Mouse (Mus musculus) lung, postnatal 10 days (tissue): Measurements from ENCODE around the gene Hmcn1.

Experiments used
- DNase-seq: peaks from one replicate; pipeline ENCODE4 v3.0.0; 2021

The Hmcn1 gene

DNA sequence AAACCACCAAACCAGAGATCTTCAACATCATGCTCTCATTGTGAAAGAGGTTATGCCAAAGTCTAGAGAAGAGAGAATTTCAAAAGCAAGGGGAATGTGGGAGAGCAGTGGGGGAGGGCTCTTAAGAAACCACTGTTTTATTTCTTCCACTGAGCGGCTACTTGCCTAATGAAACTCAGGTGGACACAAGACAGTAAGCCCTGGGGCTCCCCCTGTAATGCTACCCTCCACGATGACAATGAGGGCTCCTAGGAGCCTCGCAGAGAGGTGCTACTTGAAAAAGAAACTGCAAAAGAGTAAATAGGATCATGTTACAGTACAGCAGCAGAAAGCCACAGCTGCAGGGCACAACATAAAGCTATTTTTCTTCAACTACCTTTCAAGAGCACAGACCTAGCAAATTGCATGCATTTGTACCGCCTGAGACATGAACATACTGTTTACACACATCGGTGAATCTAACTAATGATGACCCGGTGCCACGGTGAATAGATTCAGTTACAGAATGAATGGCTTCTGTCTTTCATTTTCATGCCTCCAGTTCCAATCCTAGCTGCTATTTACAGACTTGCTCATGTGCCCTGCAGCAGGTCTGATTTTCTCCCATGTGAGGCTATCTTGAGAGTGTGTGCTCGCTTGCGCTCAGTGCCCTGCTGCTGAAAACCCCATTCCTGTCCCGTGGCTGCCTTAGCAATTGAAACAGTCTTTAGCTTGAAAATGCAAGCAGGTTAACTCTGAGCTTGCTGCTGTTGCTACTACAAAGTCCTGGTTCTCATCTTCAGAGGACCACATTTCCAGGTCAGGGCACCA, 1.3 kb downstream of the Hmcn1 start:
- DNase-seq = peak; percentile 14

DNA sequence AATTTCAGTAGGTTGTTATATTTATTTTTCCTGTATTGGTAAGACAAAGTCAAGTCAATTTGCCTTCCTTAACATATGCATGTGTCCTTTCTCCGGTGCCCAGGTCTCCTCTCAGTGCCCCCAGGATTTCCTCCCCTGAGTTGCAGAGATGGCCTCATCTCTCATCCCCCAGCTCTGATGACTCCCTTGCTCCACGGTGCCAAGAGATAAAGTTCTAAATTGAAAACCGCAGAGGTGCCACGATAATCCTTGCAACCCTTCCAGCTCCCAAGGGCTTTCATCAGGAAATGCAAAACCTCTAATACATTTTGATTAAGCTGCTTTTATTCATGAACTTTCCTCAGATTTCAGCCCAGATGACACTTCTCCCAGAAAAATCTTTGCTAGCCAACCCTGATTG, 8.3 kb downstream of the Hmcn1 start:
- DNase-seq = no peak

DNA sequence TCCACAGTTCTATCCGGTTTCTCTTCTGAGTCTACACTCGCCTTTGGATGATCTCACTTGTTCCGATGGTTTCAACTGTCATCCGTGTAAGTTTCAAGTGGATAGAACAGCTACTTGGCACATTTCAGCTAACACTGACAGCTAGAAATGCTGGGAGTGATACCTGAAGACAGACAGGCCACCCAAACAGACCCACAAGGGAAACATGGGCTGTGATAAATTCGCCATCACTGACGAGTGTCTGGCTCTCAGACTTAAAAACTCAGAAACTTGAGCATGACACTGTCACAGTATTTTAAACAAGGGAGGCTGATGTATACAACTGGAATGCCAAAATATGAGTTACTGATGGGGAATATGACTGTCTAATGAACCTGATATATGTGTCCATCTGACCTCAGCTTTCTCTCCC, 9.1 kb downstream of the Hmcn1 start:
- peak; percentile 49 for DNase-seq

DNA sequence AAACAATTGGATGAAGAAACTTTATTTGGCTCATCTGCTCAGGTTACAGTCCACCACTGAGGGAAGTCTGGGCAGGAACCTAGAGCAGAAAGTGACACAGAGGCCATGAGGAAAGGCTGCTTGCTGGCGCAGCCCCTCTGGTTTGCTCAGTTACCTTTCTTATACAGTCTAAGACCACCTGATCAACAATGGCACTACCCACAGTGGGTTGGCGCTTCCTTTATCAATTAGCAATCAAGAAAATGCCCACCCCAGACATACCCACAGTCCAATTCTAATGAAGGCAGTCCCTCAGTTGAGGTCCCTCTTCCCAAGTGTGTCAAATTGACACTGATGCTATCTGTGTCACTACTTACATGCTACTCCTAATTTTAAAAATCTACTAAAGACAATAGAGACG, 14.6 kb downstream of the Hmcn1 start:
- no peak for DNase-seq

DNA sequence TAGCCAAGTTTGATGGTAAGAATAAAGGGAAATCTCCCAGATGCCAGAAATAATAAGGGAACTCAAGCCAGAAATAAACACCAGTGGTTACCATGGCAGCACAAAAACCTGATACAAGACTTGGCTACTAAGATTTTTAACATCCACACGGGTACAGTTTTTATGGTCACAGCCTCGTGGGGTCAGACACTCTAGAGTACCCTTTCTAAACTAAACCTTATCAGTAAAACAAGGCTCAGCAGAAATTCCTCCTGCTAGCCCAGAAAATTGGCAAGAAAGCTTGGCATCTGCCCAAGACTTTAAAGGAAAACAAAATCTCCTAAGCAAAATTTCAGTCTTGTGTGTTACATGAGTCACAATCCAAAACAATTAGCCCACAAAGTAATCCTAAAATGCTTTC, 17.0 kb downstream of the Hmcn1 start:
- DNase-seq = peak; percentile 64

DNA sequence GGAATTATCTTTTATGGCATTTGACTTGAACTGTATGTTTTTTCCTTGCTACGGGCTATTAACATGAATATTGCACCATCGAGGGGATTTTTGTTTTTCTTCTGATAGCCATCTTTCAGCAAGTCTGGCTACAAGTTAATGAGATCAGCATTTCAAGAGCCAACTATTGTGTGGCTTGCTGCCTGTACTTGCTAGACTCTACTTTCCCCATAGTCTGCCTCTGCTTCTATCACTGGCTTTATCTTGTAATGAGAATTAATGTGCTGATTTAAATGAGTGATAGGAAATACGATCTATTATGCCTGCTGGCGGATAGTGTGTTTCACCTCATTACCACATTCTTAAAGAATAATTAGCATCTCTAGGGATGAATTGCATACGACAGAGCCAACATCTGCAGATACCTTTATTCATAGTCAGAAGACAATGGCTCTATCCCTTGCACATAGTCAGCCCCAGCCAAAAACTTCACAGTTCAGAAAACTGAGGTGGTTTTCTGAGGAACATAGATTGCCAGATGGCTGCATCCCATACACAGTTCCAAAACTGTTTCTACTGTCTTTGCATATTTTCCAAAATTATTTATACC, 33.7 kb downstream of the Hmcn1 start:
- DNase-seq = no peak

DNA sequence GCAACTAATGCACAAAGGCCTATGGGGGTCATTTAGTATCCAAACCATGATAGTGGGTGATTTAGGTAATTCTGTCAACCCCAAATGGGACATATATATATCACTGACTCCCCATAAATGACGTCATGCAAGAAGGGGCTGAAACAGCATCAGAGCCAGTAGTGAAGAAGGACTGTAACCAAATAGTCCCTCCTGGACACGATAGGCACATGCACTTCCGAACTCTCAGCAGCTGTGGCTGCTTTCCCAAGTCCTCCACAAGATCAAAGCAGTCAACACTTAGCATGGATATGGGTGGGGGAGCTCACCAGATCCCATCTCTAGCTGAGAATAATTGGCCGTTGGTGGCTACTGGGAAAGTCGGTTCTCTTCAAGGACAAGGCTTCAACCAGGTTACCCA, 42.2 kb downstream of the Hmcn1 start:
- no peak for DNase-seq

DNA sequence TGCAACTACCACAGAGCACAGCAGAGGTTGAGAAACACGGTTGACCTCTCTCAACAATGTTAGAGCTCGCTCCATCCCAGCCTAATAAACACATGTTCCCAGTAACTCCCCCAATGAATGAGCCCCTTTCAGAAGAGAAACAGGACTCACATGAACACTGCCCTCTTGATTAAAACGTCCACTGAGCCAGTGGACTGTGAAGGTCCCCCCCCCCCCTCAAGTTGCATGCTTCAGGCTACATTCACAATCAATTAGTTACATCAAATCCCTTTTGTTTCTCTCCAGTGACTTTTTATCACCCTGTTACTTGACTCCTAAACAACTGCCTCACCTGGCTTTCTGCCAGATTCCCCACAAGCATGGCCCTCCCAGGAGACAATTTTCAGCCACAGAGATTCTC, 43.2 kb downstream of the Hmcn1 start:
- DNase-seq = peak; percentile 12

DNA sequence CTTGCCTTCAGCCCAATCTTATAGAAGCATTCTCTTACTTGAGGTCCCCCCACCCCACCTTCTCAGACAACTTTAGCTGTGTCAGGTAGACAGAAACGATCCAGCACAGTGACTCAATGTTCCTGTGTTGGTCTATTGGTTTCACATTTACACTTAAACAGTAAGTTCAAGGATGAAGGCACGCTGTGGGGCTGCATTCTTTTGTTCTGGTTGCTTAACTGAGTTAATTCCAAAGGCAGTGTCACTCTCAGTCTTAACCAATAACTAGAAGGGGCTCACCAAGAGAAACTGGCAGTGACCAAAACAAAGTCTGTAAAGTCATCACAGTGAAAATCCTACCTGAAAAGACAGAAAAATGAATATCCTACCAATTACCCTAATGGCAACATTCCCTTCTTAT, 44.3 kb downstream of the Hmcn1 start:
- no peak for DNase-seq

DNA sequence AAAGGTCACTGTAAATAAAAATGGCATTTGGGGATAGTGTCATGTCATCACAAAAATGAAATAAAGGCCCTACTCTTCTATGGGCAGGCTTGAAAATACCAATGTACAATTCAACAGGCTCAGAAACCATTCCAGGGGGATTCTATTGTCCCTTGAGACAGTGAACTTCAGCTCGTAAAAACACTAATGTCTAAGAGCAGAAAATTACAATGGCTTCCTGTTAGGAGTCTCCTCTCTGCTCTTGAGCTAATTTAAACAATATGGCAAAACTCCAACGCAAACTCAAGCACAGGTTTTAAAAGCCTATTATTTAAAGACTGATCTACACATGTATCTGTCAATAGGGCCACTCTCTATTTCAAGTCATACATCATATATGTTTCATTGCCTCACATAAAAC, 49.6 kb downstream of the Hmcn1 start:
- no peak for DNase-seq

DNA sequence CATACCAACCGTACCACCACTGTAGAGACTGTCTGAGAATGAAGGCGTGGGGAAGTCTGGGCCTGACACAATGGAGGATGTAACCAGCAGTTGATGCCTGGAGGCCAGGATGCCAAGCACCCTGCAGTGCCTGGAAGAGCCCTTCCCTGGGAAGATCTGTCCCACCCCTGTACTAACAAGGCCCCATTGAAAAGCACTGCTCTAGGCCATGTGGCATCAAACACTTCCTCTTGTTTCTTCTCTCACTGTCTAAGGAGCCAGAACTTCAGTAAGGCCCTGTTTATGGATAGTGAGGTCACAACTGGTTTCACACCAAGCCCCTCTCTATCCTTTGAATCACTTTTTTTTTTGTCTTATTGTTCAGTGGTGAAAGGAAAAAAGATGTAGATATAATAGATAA, 51.1 kb downstream of the Hmcn1 start:
- no peak for DNase-seq

DNA sequence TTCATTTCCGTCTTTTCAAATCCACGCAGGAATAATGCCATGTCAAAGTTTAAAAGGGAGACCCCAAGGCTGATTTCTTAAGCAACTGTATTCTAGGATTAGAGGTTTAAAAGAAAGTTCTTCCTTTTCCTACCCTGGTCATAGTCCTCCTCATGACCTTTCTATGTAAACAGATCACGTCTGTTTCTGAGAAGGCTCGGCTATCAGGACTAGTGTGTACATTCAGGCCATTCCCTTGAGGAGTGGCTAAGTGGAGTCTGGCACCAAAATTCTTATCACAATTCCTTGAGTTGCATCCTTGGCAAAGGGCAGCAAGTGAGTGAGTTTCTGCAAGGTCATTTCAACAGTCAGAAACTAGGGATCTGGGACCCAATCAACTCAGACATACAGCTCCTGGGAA, 56.4 kb downstream of the Hmcn1 start:
- no peak for DNase-seq

DNA sequence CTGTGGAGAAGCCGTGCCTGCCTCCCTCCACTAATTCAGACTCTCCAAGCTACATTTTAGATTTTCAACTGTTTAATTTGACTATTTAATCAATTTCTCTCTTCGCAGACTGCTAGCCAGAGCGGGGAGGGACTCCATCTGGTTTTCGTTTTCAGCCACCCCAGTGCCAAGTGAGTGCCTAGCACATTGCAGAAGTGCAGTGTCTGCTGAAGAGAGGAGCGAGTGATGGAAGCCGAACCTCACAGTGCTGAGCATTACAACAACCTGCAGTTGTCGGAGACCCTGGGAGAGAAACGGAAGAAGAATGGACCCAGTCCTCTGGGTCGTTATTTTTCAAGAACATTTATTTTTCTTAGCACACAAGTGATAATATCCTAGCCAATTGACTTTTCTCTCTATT, 59.6 kb downstream of the Hmcn1 start:
- DNase-seq = peak; percentile 71

DNA sequence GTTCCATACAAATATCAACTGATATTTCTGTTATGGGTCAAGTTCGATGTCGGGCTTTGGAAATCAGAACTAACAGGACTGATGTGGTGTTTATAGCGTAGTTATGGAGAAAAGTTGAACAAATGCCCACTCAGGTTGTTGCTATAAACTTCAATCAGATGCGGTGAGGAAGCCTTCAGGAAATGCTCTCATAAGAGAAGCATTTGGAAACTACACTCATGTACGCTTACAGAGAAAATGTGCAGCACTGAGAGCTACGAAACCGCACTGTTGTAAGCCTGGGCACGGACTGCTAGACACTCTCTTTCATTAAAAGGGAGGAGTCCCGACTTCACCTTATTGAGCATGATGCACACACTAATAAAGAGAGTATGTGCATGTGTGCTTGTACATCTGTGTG, 72.4 kb downstream of the Hmcn1 start:
- no peak for DNase-seq

DNA sequence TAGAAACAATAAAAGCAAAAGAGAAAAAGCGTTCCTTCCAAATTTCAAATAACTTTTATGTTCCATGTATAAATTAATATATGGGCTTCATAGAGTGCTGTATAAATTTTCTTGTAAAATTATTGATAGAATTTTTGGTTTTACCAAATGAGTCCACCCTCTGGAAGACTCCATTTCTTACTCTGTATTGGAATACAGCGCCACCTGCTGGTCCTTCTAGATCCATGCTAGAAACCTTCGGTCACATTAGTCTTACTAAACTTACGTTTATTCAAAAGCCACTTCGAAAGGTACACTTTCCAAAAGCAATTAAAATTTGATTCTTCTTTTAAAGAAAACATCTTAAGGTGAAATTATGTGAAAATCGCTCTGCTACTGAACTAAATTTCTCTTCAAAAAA, 73.0 kb downstream of the Hmcn1 start:
- DNase-seq = peak; percentile 78

DNA sequence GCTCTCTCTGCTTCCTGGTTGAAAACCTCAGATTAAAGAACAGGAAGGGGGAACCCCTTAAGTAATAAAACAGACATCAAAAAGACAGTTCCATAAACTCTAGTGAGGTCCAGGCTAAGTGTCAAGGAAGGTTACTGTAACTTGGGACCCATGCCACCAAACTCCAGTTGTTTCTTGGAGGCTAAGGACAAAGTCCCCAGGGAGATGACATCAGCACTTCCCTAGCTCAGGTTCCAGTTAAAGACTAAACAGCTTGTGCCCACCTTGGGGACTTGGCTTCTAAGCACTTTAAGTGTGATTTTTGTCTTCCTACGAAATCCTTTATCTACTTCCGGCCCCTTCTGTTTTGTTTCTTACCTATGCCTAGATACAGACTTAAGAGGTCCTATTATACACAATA, 78.3 kb downstream of the Hmcn1 start:
- no peak for DNase-seq

DNA sequence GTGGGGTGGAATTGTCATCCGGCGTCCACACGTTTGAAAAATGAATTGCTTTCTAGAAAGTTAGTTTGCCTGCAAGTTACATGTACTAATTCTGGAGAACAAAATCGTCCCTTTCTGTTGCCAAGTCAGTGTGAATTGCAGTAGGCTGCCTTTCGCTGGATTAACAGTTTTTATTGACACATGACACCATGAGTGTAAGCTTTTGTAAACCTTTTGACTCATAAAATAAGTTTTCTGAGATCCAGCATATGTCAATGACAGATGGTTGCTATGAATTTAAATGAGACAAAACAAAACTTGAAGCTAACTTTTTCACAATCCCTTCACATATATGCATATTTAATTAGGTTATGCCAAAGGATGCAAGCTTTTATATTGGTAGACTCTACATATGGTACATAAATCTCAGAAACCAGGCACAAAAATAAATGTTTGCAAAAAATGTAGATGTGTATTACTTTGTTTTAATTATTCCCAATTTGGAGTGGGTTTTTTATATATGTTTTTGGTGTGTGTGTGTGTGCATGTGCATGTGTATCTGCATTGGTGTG, 79.6 kb downstream of the Hmcn1 start:
- DNase-seq = no peak

DNA sequence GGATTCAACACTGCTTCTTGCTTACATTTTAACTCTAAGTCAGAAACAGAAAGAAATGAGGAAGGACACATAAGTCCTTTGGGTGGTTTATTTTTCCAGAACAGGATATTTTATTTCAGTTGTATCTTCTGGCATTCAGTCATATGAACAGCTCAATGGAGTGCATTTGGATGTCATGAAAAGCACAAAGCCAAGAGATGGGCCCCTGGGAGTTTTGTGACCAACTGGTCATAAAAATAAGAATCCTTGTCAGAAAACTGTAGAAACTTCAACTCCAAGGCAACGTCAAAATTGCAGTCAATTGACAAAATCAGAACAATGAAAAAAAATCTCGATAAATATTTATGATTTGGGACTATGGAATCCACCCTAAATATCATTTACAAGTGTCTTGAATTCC, 83.6 kb downstream of the Hmcn1 start:
- DNase-seq = no peak

DNA sequence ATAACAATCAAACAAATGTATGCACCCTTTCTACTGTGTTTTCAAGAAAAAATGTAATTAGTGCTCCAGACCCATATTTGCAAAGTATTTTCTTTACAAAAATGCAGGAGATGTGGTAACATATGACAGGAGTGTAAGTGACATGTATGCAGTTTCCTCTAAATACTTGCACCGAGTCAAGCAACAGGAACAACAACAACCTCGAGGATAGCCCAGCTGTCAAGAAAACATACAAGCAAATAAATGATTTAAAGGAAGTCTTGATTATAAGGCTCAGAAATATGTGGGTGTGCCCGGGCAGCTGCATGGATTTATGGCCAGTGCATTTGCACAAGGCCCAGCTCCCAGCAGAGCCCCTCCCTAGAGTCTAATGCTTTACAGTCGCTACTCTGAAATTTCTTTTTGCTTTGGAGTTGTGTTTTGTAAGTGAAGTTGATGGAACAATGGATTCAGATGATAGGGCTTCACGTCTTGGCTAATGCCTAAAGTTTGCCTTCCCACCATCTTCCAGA, 99.5 kb downstream of the Hmcn1 start:
- no peak for DNase-seq

DNA sequence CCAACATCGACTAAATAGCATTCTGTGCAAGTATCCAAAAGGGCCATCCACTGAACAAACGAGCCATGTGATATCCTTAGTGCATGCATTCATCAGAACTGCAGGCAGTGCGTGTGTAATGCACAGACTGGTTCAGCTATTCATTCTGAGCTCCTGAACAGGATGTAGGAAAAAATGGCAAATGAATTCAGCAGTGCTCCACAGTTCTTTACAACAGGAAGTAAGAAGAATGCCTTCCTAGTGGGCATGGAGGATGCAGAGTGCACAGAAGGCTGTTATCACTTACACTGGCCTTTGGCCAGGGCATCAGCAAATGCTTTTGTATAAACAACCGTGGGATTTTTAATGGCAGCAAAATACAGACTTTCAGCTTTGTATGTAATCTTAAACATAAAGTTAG, 103.2 kb downstream of the Hmcn1 start:
- DNase-seq = peak; percentile 35

DNA sequence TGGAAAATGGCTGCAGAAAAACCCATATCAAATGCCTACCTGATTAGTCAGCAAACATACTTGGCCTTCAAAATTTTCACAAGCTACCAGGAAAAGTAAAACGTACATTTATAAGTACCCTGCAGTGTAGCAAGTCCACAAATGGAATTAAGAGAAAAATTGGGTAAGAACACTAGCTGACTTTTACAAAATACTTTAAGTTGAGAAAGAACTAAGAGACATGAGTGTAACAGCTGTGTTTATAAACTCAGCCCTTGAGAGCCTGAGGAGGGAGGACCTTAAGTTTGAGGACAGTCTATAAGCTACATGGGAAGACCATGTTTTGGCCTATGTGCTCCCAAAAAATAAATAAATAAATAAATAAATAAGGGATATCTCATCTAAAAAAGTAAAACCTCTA, 107.0 kb downstream of the Hmcn1 start:
- DNase-seq = no peak

DNA sequence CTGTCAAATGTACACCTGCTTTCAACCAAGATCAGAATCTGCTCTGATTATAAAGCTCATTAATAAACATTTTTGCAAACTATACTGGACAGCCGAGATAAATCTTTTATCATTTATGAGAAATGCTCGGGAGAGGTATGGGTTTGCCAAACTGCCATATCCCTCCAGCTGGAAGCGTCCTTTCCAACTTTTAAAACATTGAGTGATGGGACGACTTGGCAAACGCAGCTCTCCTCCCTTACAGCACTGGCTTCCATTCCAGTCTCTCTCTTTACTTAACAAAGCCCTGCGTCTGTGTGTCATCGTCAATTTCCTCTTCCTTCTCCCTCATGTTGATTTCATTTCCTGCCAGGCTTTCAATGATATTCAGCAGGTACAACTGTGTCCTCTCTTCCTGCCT, 114.8 kb downstream of the Hmcn1 start:
- peak; percentile 59 for DNase-seq

DNA sequence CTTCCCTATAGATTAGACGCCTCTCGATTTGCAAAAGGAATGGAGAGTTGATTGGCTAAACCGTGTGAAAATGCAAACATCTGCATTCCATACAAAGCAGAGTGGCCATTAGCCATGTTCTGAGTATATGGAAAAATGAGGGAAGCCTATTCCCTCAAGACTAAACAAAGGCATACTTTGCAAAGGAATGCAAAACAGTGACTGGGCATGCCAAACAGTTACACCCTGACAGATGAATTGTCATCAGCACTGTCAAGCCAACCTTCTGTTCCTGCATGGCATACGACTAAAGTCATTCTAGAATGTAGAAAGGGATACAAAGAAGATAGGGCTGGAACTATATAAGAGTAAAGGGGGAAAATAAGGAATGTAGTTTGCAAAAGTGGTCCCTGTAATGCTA, 115.3 kb downstream of the Hmcn1 start:
- peak; percentile 37 for DNase-seq

DNA sequence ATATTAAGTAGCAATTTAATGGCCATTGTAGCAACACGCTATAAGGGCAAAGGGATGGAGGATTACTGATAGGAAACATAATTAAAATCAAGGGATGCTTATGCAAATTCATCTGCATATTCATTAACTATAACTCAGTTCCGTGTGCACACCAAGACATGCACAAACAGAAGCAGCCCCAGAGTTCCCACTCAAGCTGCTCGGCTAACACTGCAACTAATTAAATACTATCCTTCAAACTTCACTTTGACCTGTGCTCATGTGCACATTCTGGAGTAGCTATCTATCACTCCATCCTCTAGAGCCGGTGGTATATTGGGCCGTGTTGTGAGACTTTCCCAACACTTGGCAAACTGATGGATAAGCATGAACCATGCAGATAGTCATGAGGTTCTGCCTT, 119.2 kb downstream of the Hmcn1 start:
- no peak for DNase-seq
